Mouse (Mus musculus) gastrocnemius, postnatal 10 days (tissue): ENCODE measurements at regions not wholly inside any gene's neighbourhood (a gene's known extent, or its start where the extent isn't known, plus 50 kb on each side); places are given as distances from the start of the nearest gene placed in this dataset.

Experiments
- DNase-seq: peaks from one replicate; pipeline ENCODE4 v3.0.0; 2021; ENCODE audit warnings: mixed read lengths

DNA sequence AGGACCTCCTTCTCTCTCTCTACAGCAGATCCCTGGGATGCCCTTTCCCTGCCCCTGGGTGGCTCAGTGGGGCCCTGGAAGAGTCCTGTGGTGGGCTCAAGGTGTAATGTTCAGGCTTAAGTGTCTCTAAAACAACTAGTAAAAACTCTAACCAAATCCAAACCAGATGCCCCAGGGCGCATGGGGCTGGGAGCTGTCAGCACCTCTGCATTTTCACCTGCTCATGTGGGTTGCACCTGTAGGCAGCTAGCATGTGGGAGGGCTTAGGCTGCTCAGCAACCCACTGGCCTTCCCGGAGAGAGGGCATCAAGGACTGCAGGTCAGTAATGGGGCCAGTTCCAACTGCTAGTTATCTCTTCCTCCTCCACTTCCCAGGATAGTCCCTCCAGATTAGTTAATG is 104.8 kb upstream of the Gm12830 start:
- no peak for DNase-seq

DNA sequence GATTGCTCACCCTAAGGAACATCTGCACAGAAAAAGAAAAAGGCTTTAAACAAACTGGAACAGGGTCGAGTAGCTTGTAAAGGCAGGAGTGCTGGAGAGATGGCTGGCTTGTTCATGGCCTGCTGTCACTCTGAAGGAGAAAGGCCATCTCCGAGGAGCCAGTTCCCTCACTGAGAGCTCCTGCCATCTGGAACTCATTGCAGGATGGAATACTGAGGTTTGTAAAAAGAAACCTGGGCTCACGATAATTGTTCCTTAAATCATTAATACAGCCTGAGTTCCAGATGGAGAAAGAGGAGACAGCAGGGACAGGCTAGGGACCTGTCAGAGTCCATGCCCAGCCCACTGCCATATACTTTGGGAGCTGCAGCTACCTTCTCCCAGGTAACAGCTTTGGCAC is 100.8 kb upstream of the Gm12830 start:
- DNase-seq, result no peak

DNA sequence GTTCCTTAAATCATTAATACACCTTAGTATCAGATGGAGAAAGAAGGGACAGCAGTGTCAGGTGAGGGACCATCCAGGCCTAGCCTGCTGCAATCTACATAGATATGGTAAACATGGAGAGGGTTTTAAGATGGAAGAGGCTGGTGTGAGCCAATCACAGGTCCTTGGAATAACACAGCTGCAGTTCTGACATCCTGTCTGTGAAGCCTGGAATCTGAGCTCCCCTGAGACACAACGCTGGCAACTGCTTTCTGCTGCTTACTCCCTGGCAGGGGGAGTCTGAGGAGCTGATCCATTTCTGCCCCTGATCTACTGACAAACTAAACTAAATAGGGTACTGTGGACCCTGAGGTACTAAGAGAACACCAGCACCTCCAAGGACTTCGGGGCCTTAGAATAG is 100.1 kb upstream of the Gm12830 start:
- no peak for DNase-seq

DNA sequence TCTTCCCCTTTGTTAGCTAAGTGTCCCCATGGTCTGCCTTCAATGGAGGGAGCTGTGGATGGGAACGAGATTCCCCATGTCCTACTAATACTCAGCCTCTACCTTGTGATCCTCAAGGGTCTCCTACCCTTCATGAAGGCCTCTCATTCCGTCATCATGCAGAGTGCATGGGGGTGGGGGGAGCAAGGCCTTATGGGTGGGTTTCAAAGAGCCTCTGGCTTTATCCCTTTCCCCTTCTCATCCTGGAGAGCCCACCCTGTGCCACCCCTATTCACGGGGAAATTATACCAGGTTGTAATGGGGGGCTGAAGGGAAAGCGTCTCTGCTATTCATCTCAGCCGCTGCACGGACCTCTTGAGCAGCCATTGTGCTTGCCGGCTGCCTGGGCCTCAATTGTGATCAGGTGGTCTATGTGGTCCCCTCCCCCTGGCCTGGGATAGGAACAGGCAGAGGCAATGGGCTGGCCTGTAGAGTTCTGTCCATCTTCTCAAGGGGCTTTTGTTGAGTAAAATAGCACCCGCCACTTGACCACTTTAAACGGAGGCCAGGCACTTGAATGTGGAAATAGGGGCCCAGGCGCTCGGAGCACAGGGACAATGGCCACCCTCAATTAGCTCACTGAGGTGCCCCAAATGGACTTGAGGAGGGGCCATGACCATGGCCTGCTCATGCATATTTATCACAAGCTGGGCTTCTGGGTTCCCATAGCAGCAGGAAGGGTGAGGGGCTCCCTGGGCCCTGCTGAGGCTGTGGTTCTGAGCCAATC is 93.1 kb upstream of the Gm12830 start:
- no peak for DNase-seq

DNA sequence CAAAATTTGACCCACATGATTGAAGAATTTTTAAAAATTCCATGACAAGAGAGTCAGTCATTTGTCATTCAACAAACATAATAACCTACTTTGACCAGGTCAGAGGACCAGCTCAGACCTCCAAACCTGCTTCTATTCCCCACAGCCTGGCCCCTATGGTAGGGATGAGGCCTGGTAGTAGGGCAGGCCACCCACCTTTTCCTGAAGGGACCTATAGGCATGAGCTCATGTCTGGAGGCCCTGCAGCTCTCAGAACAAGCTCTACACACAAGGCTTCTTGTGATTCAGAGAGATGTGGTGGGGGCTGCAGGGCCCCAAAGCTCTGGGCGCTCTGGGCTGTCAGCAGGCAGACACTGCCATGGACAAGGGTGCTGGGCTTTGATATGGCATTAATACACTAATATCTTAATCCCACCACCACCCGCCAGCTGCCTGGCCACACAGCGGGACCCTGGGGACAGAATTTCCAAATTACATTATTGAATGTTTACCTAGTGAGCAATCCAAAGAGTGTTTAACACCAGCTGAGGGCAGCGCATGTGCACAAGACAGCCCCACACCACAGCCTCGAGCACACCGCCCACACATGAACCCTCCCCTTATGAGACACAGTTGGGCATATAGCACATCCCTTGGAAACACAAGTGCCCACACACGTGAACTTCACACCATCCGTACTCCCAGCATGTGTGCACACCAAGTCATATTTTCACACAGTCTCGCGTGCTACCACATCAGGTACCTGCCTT is 88.1 kb upstream of the Gm12830 start:
- DNase-seq, result no peak

DNA sequence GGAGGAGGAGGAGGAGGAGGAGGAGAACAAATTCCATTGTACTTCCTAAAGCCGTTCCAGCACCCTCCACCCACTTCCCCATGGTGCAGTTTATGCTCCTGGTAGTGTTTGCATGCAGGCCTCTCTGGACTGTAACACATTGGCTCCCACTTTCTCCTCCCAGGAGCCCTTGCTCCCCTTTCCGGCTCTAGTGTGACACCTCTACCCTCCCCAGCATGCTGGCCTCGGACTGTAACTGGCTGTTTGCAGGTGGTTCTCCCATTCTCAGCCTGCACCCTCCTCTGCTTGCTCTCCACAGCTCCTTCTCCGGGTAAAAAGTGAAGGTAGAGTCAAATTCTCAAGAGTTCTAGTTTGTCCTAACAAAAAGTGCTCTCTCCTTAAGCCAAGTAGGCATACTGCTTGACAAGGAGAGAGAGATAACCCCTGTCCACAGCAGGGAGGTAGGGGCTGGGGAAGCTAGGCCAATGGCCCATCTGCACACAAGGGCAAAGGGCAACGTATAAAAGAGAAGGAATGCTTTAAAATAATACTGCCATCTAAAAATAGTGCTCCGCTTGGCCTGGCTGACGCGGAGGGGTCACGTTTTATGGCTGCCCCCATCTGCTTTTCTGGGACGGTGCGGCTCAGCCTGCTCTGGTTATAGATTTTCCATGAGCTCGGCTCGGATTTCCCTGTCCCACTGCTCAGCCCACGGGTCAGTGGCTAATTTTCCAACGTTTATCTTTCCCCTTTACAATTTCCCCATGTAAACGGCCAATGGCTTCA is 82.4 kb upstream of the Gm12830 start:
- no peak for DNase-seq

DNA sequence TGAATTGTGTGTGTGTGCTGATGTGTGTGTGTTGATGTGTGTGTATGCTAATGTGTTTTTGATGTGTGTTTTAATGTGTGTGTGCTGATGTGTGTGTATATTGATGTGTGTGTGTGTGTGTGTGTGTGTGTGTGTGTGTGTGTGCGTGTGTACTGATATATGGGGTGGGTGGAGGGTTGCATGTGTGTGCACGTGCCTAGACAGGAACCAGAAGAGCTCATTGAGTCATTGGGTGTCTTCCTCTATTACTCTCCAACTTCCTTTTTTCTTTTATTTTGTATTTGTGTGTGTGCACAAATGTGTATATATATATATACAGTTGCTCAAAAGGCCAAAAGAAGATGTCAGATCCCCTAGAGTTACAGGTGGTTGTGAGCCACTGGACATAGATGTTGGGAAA is 73.4 kb upstream of the Gm12830 start:
- no peak for DNase-seq

DNA sequence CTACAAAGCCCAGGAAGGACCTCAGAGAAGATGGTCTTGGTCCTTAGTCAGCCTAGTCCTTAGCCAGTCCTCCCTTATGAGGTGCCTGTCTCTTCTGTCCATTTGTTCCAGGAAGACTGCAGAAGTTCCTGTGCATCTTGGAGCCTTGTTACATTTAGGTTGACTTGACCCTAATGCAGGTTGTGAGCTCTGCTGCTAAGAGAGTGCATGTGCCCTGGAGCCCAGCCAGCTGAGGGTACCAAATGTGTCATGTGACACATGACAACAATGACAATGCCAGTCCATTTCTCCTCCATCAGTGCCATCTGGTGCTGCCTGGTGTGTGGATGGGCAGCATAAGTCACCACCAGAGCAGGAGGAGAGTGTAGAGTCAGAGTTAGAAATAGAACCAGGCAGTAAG is 61.7 kb upstream of the Gm12830 start:
- DNase-seq, result no peak

DNA sequence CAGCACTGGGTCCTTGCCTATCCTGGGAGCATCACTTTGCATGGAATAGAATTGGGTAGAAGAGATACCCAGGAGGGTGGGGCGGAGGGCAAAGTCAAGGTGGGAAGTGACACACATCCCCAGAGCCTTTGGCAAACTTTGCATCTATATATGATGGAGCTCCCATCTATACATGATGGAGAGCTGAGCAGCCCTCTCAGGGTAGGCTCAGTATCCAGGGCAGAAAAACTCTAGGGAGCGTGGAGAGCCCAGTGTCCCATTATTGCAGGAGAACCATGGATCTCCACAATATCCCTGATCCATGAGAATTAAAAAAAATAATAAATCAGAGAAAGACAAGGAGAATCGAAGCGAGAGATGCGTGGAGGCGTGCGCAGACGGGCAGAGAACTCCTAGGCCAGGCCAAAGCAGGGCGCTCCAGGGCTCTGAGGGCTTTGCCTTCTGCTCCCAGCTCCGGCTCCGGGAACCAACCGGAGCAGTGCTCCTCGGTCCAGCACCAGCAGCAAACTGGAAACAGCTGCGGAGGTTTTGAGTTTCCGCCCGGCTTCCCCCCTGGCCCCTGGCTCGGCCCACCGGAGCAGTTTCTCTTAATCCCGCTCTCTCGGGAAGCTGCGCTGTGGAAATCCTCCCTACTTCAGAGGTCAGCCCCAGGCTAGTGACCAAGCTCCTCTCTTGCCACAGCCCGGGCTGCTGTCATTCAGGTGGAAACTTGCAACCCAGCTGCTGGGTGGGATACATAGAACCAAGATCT is 54.7 kb upstream of the Gm12830 start:
- DNase-seq, result peak; percentile 43
